17 mouse cellular contexts compared by ENCODE assay signal in genomic region chr3:36446506-36446905, GRCm38 (mm10). TPM values are rescaled to one million over a fixed set of nuclear protein-coding genes. Genes with fewer than 3 reads are reported as not detected.
DNase-seq lines count a peak whose midpoint lies in the region; ATAC-seq and TF ChIP-seq lines count a peak whose summit lies in the region.
"Had no signal": no experiment of that assay in that cellular context is flagged by ENCODE, and none has a peak within 500 bp of the region (broad histone marks: within the 10 kb centered on the region; RNA-seq: fewer than 3 reads in every experiment).

No protein-coding gene starts in this region.

- no peak for TF ChIP-seq POLR2A in CH12.LX (IDR thresholded peaks at IDR 0.05; ENCODE audit: low read depth, low read length)

- H3K36me3 ChIP-seq in hindbrain, embryonic 15.5 days = no peaks in the 10 kb centered on the region
- H3K36me3 ChIP-seq in hindbrain, postnatal 0 days (ENCODE audit: insufficient read depth, low read length) = no peaks in the 10 kb centered on the region
- peaks cover 11 to 29% of the 10 kb centered on the region in 2 experiments for H3K36me3 ChIP-seq in CH12.LX (replicated peaks in 1 of 2; ENCODE audit: control insufficient read depth in 1 of 2, insufficient read depth in 1 of 2, low read length in 1 of 2)
- H3K36me3 ChIP-seq in limb, embryonic 10.5 days = 0 out of 2 replicates have a peak, but pooled peaks cover 2% of the 10 kb centered on the region
- H3K36me3 ChIP-seq: hindbrain, embryonic 12.5 days; midbrain, embryonic 13.5 days had no signal

- ATAC-seq in hindbrain, embryonic 15.5 days (ENCODE audit: low FRiP score, low read depth) = no peak
- ATAC-seq in hindbrain, postnatal 0 days = no peak
- 0 out of 4 replicates have a peak, but pooled peaks have one; percentile 6 to 11 for ATAC-seq in hematopoietic stem cell, adult 5-6 weeks (replicated peaks in 1 of 2; ENCODE audit: insufficient read depth in 1 of 2, low FRiP score in 2 of 2, low TSS enrichment in 1 of 2, low read depth in 1 of 2, poor library complexity in 2 of 2, severe bottlenecking in 2 of 2)
- ATAC-seq: midbrain, embryonic 13.5 days had no signal

- H3K4me3 ChIP-seq in hindbrain, embryonic 15.5 days = no peak overlapping the region
- H3K4me3 ChIP-seq in hindbrain, postnatal 0 days (ENCODE audit: low read length) = no peak overlapping the region
- no peak overlapping the region for H3K4me3 ChIP-seq in CH12.LX (replicated peaks in 1 of 3; ENCODE audit: low read depth in 2 of 3, low read length in 2 of 3, poor library complexity in 1 of 3)
- no peak overlapping the region for H3K4me3 ChIP-seq in limb, embryonic 10.5 days
- H3K4me3 ChIP-seq: erythroblast, embryonic 14.5 days; hindbrain, embryonic 12.5 days; limb, embryonic 15.5 days; midbrain, embryonic 13.5 days had no signal

- no peaks in the 10 kb centered on the region for H3K9me3 ChIP-seq in hindbrain, embryonic 15.5 days
- H3K9me3 ChIP-seq in hindbrain, postnatal 0 days (ENCODE audit: low read length) = no peaks in the 10 kb centered on the region
- no peaks in the 10 kb centered on the region for H3K9me3 ChIP-seq in CH12.LX (replicated peaks; ENCODE audit: low read length)
- no peaks in the 10 kb centered on the region for H3K9me3 ChIP-seq in limb, embryonic 10.5 days (replicated peaks)
- H3K9me3 ChIP-seq: hindbrain, embryonic 12.5 days; limb, embryonic 15.5 days; midbrain, embryonic 13.5 days had no signal

- 74% methylated on average over 5 of the region's 5 CpGs for WGBS in hindbrain, embryonic 15.5 days
- WGBS in hindbrain, postnatal 0 days = 69% methylated on average over 5 of the region's 5 CpGs
- 85% methylated on average over 5 of the region's 5 CpGs for WGBS in limb, embryonic 10.5 days

- no peak overlapping the region for H3K27ac ChIP-seq in hindbrain, embryonic 15.5 days (replicated peaks)
- H3K27ac ChIP-seq in hindbrain, postnatal 0 days = no peak overlapping the region
- no peak overlapping the region for H3K27ac ChIP-seq in CH12.LX (ENCODE audit: insufficient read depth, low read depth)
- no peak overlapping the region for H3K27ac ChIP-seq in limb, embryonic 10.5 days
- H3K27ac ChIP-seq: hindbrain, embryonic 12.5 days; limb, embryonic 15.5 days; midbrain, embryonic 13.5 days had no signal

- no peak for TF ChIP-seq RAD21 in CH12.LX (IDR thresholded peaks at IDR 0.05; ENCODE audit: low read depth, low read length)

- no peaks in the 10 kb centered on the region for H3K27me3 ChIP-seq in hindbrain, embryonic 15.5 days
- no peaks in the 10 kb centered on the region for H3K27me3 ChIP-seq in hindbrain, postnatal 0 days (ENCODE audit: insufficient read depth, low read length)
- H3K27me3 ChIP-seq in CH12.LX (replicated peaks) = no peaks in the 10 kb centered on the region
- no peaks in the 10 kb centered on the region for H3K27me3 ChIP-seq in limb, embryonic 10.5 days (ENCODE audit: low read depth, poor library complexity, severe bottlenecking)
- H3K27me3 ChIP-seq: hindbrain, embryonic 12.5 days; limb, embryonic 15.5 days; midbrain, embryonic 13.5 days had no signal

- TF ChIP-seq CTCF in hindbrain, postnatal 0 days (IDR thresholded peaks at IDR 0.05; ENCODE audit: low read depth) = no peak
- no peak for TF ChIP-seq CTCF in CH12.LX (conservative IDR thresholded peaks at IDR 0.05 in 1 of 2, IDR thresholded peaks at IDR 0.05 in 1 of 2; ENCODE audit: low read depth in 2 of 2, low read length in 2 of 2)

- dilution Hi-C loops in CH12.LX (cut with MboI; ENCODE audit: extremely low pct_ligation_motif_present, extremely low pct_unique_long_range_greater_than_20kb, low sequenced_read_pairs) = no loop called here

- TF ChIP-seq EP300 in CH12.LX (IDR thresholded peaks at IDR 0.05; ENCODE audit: low read length) = no peak

- H3K9ac ChIP-seq in hindbrain, embryonic 15.5 days = 0 out of 2 replicates have a peak overlapping the region, but pooled peaks have one; percentile 7
- no peak overlapping the region for H3K9ac ChIP-seq in hindbrain, postnatal 0 days (replicated peaks; ENCODE audit: low read length)
- no peak overlapping the region for H3K9ac ChIP-seq in CH12.LX (ENCODE audit: insufficient read depth, low read depth)
- H3K9ac ChIP-seq: hindbrain, embryonic 12.5 days; limb, embryonic 15.5 days; midbrain, embryonic 13.5 days had no signal

- in situ Hi-C loops in CH12.LX (cut with MboI; ENCODE audit: low pct_ligation_motif_present, low pct_unique_long_range_greater_than_20kb, low sequenced_read_pairs) = loop anchor here (10.0 kb wide), 1 partner anchor 48 kb away; no protein-coding TSS in a partner anchor

- H3K4me2 ChIP-seq in hindbrain, embryonic 15.5 days = no peak overlapping the region
- no peak overlapping the region for H3K4me2 ChIP-seq in hindbrain, postnatal 0 days (ENCODE audit: low read depth, low read length)
- H3K4me2 ChIP-seq in CH12.LX (ENCODE audit: insufficient read depth, low read depth, poor library complexity, severe bottlenecking) = 0 out of 2 replicates have a peak overlapping the region, but pooled peaks have one; percentile 10
- H3K4me2 ChIP-seq: hindbrain, embryonic 12.5 days; limb, embryonic 15.5 days; midbrain, embryonic 13.5 days had no signal

- no peaks in the 10 kb centered on the region for H3K79me2 ChIP-seq in CH12.LX (replicated peaks; ENCODE audit: control insufficient read depth, extremely low read depth, insufficient read depth, poor library complexity, severe bottlenecking)

- DNase-seq in adrenal gland, postnatal 14 days = peak; percentile 40
- DNase-seq in adrenal gland, adult 18-20 months (ENCODE audit: low spot score in 2 of 2) = no peak
- no peak for DNase-seq in hindbrain, postnatal 0 days (ENCODE audit: low spot score)
- DNase-seq in CH12.LX (ENCODE audit: extremely low read depth) = no peak
- no peak for DNase-seq in limb, embryonic 10.5 days (ENCODE audit: low spot score)
- DNase-seq in right cerebral cortex, postnatal 10 days (ENCODE audit: low spot score in 2 of 2) = no peak
- DNase-seq: gastrocnemius, postnatal 14 days; kidney, adult 11 months; kidney, postnatal 14 days; layer of hippocampus, adult 9-11 months; thymus, postnatal 36 days had no signal

- H3K4me1 ChIP-seq in hindbrain, embryonic 15.5 days (replicated peaks) = no peaks in the 10 kb centered on the region
- H3K4me1 ChIP-seq in hindbrain, postnatal 0 days (ENCODE audit: insufficient read depth, low read length) = no peaks in the 10 kb centered on the region
- peaks cover 3 to 16% of the 10 kb centered on the region in 2 experiments; a peak in 3 of 4 replicates for H3K4me1 ChIP-seq in CH12.LX (ENCODE audit: control insufficient read depth in 1 of 2, insufficient read depth in 2 of 2)
- peaks cover 21% of the 10 kb centered on the region for H3K4me1 ChIP-seq in limb, embryonic 10.5 days
- H3K4me1 ChIP-seq: hindbrain, embryonic 12.5 days; midbrain, embryonic 13.5 days had no signal

TF ChIP-seq in CH12.LX, 34 proteins besides CTCF, POLR2A, EP300 and RAD21 (continues in another document):
- TF ChIP-seq CHD2 (IDR thresholded peaks at IDR 0.05; ENCODE audit: low read length) = no peak
- TF ChIP-seq MEF2A (IDR thresholded peaks at IDR 0.05; ENCODE audit: borderline replicate concordance, low read depth, low read length) = no peak
- TF ChIP-seq KAT2A (IDR thresholded peaks at IDR 0.05; ENCODE audit: insufficient replicate concordance, low read length) = no peak
- TF ChIP-seq JUND (conservative IDR thresholded peaks at IDR 0.05; ENCODE audit: low read depth, low read length) = no peak
- TF ChIP-seq JUN (IDR thresholded peaks at IDR 0.05; ENCODE audit: insufficient read depth, low read depth, low read length) = no peak
- TF ChIP-seq SMC3 (IDR thresholded peaks at IDR 0.05; ENCODE audit: low read depth, low read length) = no peak
- no peak for TF ChIP-seq SIN3A (IDR thresholded peaks at IDR 0.05; ENCODE audit: low read length)
- TF ChIP-seq E2F4 (IDR thresholded peaks at IDR 0.05; ENCODE audit: insufficient replicate concordance, low read depth, low read length) = no peak
- no peak for TF ChIP-seq ETS1 (conservative IDR thresholded peaks at IDR 0.05; ENCODE audit: low read depth, low read length)
- no peak for TF ChIP-seq ZKSCAN1 (IDR thresholded peaks at IDR 0.05; ENCODE audit: borderline replicate concordance, low read depth, low read length)
- no peak for TF ChIP-seq ELF1 (IDR thresholded peaks at IDR 0.05; ENCODE audit: low read depth, low read length)
- TF ChIP-seq MAX (IDR thresholded peaks at IDR 0.05; ENCODE audit: low read length) = no peak
- no peak for TF ChIP-seq TCF12 (IDR thresholded peaks at IDR 0.05; ENCODE audit: low read depth, low read length)
- no peak for TF ChIP-seq USF2 (conservative IDR thresholded peaks at IDR 0.05; ENCODE audit: low read depth, low read length)
- no peak for TF ChIP-seq TBP (conservative IDR thresholded peaks at IDR 0.05; ENCODE audit: low read depth, low read length)
- no peak for TF ChIP-seq POLR2AphosphoS2 (IDR thresholded peaks at IDR 0.05; ENCODE audit: low read depth, low read length)
- no peak for TF ChIP-seq BHLHE40 (IDR thresholded peaks at IDR 0.05; ENCODE audit: low read depth, low read length)

RNA-seq across cellular contexts. Expression of gene Anxa5, which starts 29.2 kb away (rescaled TPM):
- 409 and 424 TPM in 2 replicates for total RNA-seq in adrenal gland, postnatal 14 days (2021)
- 100 to 1,000 TPM; 616 to 644 TPM for total RNA-seq in adrenal gland, adult 18-20 months (2021)
- 70.3 and 88.7 TPM in 2 replicates for polyA plus RNA-seq in hindbrain, embryonic 15.5 days (2015; fragmentation: Nextera tagmentation; extraction: Ambion mirVana)
- total RNA-seq in hindbrain, postnatal 0 days (2014; rRNA removed) = 31.8 and 33.5 TPM in 2 replicates
- 54.0 and 55.5 TPM in 2 replicates for polyA plus RNA-seq in hindbrain, postnatal 0 days (2015; fragmentation: Nextera tagmentation; extraction: Ambion mirVana)
- total RNA-seq in CH12.LX (2012; rRNA removed) (38.4 and 43.4 TPM in 2 replicates), CH12.LX (2014; rRNA removed) (30.8 and 35.4 TPM in 2 replicates)
- polyA plus RNA-seq in CH12.LX (2012; ENCODE audit: insufficient read length, low read depth) = 45.0 and 47.1 TPM in 2 replicates
- 107 and 113 TPM in 2 replicates for total RNA-seq in hematopoietic stem cell, adult 5-6 weeks (2017)
- 99.2 and 115 TPM in 2 replicates for polyA plus RNA-seq in limb, embryonic 10.5 days (2016; fragmentation: Nextera tagmentation; extraction: Ambion mirVana)

RNA-seq across cellular contexts. Expression of gene 1810062G17Rik, which starts 29.2 kb away (rescaled TPM):
- 0.78 and 1.7 TPM in 2 replicates for total RNA-seq in adrenal gland, postnatal 14 days (2021)
- total RNA-seq in adrenal gland, adult 18-20 months (2021) = 1 to 10 TPM in 1 of 2 experiments, not detected in 1; 1.5 TPM
- 0.22 TPM in 1 of 2 replicates, not detected in the other for polyA plus RNA-seq in hindbrain, embryonic 15.5 days (2015; fragmentation: Nextera tagmentation; extraction: Ambion mirVana)
- not detected in 2 replicates for total RNA-seq in hindbrain, postnatal 0 days (2014; rRNA removed)
- polyA plus RNA-seq in hindbrain, postnatal 0 days (2015; fragmentation: Nextera tagmentation; extraction: Ambion mirVana) = 0.91 and 1.1 TPM in 2 replicates
- total RNA-seq in CH12.LX (2012; rRNA removed) (3.1 and 3.3 TPM in 2 replicates), CH12.LX (2014; rRNA removed) (3.2 and 3.9 TPM in 2 replicates)
- polyA plus RNA-seq in CH12.LX (2012; ENCODE audit: insufficient read length, low read depth) = 2.2 and 3.1 TPM in 2 replicates
- total RNA-seq in hematopoietic stem cell, adult 5-6 weeks (2017) = 1.4 TPM in 1 of 2 replicates, not detected in the other
- polyA plus RNA-seq in limb, embryonic 10.5 days (2016; fragmentation: Nextera tagmentation; extraction: Ambion mirVana) = 0.55 and 0.84 TPM in 2 replicates
- polyA plus RNA-seq: erythroblast, embryonic 14.5 days had no signal

Comparison
In these comparisons a context has a peak if more than half of its experiments do, and no peak if none do; other contexts are left out.
1. ATAC-seq: peak in hematopoietic stem cell, adult 5-6 weeks (2 of 2); none in hindbrain, embryonic 15.5 days (single experiment) and hindbrain, postnatal 0 days (single experiment).